Mouse (Mus musculus) small intestine, adult 2 months (tissue): Measurements from ENCODE around the gene Prkag1.

Experiments used
- CTCF ChIP-seq: fragments of 200-500 bp; IDR thresholded peaks from 2 replicates; pipeline ENCODE4 v1.5.1; 2012; ENCODE audit warnings: low read depth, mild to moderate bottlenecking, control low read depth, inconsistent platforms, low read length, moderate library complexity, mixed read lengths; ENCODE audit not compliant: insufficient replicate concordance, insufficient read length; ENCODE audit errors: extremely low read depth
- POLR2A ChIP-seq: fragments of 200-500 bp; IDR thresholded peaks from 2 replicates; pipeline ENCODE4 v1.6.1; 2012; ENCODE audit warnings: low read depth, mild to moderate bottlenecking, control low read depth, inconsistent platforms, low read length, moderate library complexity

GRCm38 (mm10) chr15:98805324-98806040 is 25.8 kb downstream of the Prkag1 start:
- peak; percentile 59 for TF ChIP-seq CTCF
- no peak for TF ChIP-seq POLR2A
